Mouse (Mus musculus) gastrocnemius, postnatal 14 days (tissue): ENCODE results near the gene Dera. TPM values are rescaled to one million over a fixed set of nuclear protein-coding genes. Genes with fewer than 3 reads are reported as not detected.

Experiments used
- DNase-seq: peaks from one replicate; pipeline ENCODE4 v3.0.0; 2021; ENCODE audit warnings: mixed read lengths
- intact Hi-C: fragments of 180-260 bp; cut with DNase I; formaldehyde crosslinking; loops from one replicate; pipeline ENCODE4 v1.15.1; 2025; ENCODE audit warnings: low total_unique reads
- total RNA-seq, 2 experiments: library from RNA; stranded (reverse); gene quantifications; 2 replicates each; pipeline ENCODE4 v1.2.3; 2021

The Dera gene
- total RNA-seq, 2 experiments from 2014 or later, result 10.7 to 12.3 TPM

DNA sequence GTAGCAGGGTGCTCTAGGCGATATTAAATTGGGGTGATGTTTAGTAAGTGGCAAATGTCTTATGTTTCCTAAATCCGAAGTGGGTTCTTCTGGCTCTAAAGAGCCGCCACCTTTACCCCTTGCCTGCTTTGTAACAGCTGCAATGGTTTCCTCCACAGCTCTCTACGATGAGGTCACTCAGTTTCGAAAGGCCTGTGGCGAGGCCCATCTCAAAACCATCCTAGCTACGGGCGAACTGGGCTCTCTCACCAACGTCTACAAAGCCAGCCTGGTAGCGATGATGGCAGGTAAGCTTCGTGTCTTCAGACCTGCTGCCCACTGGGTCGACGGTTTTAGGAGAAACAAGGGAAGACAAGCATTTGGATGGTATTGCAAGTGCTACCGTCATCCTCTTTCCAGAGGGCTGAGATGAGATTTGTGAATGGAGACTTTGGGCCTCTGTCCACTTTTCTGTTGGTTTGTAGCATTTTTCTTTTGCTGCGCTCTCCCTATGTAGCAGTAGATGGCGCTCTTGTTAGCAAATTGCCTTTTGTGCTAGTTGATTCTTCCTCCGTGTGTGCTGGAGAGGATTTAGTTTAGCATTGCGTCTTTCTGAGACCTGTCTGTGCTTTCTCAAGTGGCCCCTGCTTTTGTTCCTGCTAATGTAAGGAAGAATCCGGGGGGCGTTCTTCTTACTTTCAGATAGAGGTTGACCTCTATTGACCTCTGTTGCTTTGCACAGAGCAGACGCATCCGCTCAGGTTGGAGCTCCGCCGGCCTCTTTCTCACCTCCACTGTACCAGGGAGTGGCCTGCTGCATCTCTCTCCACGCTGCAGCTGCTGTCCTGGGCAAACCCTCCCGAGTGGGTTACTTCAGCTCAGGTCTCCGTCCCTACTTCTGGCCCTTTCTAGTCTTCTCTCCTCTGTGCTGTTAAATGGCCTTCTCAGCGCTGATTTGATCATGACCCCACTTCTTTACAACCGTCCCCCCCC, 42.5 kb downstream of the Dera start:
- DNase-seq, result no peak

DNA sequence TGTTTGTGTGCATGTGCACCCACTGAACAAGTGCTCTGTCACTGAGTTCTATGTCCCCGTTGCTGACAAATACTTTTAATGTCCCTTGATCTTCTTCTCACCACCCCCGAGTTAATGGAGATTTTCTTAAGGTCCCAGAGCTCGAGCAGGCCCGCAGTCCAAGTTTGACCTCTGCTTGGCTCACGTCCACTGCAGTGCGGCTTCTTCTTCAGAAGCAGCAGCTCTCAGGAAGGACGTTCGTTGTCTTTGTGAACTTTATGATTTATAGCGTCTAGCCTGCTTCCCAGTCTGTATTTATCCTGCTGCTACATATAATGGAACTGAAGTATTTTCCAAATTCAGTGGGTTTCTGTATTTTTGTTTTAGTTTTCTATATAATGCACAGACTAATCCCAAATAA, 44.9 kb downstream of the Dera start:
- intact Hi-C loops, result loop anchor here (5.0 kb wide), 1 partner anchor 353 kb away; no protein-coding TSS in a partner anchor
- no peak for DNase-seq

More for the DNA sequence above, 42.5 kb downstream of the Dera start:
- intact Hi-C loops, result loop anchor here (5.0 kb wide), 1 partner anchor 355 kb away; no protein-coding TSS in a partner anchor

DNA sequence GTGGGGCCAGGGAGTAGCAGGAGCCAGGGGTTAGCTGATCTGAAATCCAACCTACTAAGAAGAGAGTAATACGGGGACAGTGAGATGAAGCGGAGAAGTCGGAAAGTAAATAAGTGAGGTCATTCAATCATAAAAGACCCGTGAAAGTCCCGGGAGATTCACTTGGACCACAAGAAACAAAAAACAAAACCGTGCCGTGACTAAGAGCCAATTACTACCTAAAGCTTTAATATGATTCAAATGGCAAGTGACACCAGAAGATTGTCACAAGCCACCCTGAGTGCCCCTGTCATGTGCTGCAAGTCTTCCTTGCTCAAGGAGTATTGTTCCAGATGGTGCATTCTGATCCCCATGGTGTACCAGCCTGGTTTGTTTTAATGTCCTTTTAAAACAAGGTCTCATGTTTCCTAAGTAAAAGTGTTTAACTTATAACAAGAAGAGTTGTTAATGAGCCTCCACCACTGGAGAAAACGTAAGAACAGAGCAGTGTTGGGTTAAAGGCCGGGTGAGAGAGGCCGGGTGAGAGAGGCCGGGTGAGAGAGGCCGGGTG, 49.2 kb downstream of the Dera start:
- DNase-seq, result no peak
- intact Hi-C loops, result no loop called here

DNA sequence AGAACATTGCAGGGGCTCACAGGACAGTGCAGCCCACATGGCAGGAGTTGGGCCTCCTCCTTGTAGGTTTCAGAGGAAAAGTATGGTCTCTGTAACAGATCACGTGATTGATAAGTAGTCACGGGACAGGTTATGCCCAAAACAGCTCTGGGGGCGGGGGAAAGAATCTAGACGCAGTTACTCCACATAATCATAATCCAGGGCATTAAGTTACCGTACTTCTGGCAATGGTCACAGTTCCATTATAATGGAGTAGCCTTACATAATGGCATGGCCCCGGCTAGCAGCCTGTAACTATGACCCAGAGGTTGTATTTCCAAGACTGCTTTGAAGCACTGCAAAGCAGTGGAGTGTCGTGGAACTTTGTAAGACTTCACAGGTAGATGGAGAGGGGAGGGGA, 49.8 kb downstream of the Dera start:
- DNase-seq, result no peak
- intact Hi-C loops, result no loop called here

DNA sequence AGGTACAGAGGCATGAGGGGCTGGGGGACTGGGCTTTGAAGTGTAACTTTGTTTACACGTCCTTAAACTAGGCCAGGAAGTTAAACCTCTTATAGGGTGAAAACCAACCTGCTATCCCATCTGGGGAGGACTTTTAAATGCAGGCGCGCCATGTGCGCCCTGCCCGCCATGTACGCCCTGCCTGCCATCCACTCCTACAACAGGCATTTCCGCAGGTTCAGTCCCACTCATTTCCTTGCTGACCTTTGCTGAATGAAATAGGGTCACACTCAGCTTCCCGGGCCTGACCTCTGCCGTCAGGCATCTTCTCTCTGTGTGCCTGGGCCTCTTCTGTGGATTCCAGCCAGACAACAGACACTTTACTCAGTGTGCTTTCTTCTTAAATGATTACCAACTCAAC, 50.3 kb downstream of the Dera start:
- intact Hi-C loops, result no loop called here
- no peak for DNase-seq

DNA sequence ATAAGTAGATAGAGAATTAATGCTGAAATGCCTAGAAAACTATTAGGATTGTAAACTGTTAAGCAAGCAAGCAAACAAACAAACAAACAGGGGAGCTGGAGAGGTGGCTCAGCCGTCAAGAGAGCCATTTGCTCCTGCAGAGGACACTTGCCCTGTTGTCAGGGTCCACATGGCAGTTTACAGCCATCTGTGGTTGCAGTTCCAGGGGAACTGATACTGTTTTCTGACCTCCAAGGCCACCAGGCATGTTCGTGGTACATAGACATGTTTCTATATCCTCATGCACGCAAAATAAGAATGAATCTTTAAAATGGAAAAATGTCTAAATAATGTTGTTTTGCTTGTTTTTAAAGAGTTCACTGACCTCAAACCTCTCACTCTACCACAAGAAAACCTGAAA, 52.0 kb downstream of the Dera start:
- DNase-seq, result no peak
- intact Hi-C loops, result no loop called here

DNA sequence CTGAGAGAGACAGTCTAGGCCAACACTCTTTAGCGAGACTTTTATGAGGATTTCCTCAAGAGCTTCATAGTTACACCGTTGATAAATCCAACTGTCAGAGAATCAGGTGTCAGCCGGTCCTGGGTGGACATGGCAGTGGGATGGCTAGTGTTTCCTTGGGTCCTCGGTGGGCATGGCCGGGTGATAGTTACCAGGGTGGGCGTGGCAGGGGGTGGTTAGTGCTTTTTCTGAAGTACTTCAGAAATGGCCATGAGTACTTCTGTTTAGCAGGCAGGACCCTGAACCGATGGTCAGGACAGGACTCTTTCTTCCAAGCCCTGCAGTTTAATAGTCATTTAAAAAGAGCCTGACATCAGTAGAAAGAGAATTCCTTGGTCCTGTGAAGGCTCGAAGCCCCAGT, 52.5 kb downstream of the Dera start:
- intact Hi-C loops, result no loop called here
- DNase-seq, result no peak

DNA sequence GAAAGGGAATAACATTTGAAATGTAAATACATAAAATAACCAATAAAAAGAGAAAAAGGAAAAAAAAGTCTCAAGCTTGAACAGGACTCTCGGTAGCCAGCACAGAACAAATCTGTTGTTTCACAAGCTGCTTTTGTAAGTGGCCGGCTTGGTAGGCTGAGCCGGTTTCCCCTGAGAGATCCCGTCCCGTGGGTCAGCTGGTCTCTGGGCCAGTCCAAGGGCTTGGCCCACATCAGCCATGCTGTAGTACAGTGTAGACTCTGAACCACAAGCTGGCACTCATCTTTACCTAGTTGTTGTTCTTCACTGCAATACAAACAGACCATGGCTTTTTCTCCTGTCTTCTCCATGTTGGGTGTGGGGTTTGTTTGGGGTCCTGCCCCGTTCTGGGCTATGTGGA, 53.0 kb downstream of the Dera start:
- no peak for DNase-seq
- intact Hi-C loops, result no loop called here

DNA sequence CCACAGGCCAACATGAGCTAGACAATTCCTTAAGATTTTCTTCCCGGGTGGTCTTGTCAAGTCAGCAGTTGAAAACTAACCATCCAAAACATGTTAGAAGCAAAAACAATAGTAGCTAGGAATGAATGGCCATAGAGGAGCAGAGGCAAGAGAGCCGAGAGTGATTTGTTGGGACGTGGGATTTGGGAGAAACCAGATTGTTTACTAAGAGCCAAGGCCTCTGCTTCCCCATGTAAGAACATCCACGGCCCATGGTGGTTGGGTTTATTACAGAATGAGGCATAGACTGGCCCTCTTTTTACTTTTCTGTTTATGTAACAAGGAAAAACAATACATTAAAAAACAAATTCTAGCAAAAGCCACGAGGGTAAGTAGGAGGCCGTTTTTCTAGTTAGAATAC, 54.4 kb downstream of the Dera start:
- intact Hi-C loops, result no loop called here
- DNase-seq, result no peak

DNA sequence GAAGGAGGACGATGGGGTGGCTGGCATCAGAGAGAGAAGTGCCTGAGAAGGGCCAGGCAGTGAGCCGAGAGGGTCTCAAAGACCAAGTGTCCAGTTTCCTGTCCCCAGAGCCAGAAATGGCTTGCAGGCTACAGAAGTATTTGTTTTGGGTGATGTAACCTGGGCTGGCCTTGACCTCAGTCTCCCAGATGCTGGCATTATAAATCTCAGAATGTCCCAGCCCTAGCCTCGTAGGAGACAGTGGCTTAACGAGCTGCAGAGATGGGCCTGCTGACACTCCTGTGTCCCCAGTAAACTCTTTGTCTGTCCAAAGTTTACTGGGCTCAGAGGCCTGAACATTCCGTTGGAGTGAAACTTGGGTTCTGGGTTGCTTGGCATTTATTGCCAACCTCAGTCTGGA, 55.8 kb downstream of the Dera start:
- no peak for DNase-seq

DNA sequence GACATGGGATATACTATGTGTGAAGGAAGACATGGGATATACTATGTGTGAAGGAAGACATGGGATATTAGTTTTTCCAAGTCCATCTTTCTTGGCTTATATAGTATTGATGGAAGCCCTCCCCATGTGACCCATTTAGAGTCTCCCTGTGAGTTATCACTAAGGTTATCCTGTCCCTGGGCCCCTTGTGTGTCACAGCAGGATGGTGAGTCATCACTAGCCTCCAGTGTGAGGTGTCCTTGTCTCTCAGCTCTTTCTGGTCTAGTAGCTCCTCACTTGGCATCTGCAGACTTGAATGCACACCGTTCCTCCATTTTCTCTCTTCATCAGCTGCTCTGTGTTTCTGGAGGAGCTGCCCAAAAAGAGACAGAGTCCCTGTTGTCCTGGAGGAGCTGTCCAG, 59.7 kb downstream of the Dera start:
- intact Hi-C loops, result no loop called here
- no peak for DNase-seq

More for the DNA sequence above, 55.8 kb downstream of the Dera start:
- intact Hi-C loops, result no loop called here

DNA sequence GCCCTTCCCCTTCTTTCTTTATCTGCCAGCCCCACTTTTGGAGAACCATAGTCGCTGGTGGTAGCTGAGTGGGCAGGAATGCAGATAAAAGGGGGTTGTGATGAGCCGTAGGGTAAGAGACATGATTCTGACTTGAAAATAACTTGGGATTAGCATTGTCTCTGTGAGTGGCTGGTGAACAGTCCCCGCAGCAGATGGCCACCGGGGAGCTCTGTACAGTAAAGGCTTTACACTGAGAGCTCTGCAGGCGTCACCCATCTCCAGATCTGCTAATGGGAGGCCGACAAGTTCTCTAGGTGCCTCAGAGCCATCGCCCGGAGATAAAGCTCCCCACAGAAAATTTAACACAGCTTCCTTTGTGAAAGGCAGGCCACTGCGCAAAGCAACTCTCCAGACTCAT, 62.2 kb downstream of the Dera start:
- DNase-seq, result no peak
- intact Hi-C loops, result no loop called here

DNA sequence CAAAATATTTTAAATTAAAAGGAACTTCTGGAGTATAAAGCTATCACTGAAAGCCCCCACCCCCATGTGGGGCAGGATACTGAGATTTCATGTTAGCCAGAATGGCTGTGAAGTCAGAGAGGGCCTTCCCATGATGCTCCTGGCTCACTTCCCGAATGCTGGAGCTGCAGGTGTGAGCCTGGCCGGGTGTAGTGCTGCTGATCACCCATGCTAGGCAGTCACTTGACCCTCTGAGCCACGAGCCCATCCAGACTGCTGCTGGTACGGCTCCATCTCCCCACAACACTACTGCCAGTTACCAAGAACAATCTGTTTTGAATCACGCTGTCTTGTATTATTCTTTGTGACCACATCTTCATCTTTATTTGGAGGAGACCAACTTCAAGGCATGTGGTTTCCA, 68.2 kb downstream of the Dera start:
- intact Hi-C loops, result no loop called here
- DNase-seq, result no peak

DNA sequence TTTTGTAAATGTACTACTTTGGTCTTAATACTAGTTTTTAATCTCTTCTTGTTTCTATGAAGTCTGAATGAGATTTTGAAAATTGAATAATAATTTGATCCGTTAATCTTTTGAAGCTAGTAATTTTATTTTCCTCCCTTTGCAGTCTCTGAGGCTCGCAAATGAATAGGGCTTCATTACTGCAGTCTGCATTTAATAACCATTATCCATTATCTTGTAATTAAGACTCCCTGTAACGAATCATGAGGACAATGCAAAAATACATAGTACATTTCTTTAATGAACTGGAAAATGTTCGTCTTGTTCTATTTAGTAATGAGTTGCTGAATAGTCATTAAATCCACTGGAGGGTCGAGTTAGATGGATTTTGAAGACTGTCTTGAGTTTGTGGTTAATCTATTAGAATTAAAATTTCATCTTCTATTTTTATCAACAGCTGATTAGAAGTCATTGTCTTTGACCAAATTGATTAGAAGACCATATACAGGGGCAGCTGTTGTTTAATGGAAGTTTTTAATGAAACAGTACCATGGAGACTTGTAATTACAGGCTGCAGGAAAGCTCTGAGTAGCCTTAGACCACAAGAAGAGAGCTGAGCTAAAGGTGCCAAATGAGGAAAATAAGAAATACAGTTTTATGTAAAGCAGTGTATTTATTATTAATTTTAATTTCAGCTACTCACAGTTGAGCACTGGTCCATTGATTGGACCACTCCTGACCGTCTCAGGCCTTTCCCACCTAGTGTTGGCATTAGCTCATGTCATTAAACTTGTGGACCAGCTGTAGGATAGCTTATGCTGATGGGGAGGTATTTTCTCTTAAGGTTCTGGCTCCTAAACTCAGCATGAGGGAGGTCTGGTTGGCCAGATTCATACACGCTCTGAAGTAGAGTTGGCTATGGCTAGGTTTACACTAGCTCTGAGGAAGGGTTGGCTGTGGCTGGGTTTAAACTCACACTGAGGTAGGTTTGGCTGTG, 70.0 kb downstream of the Dera start:
- DNase-seq, result no peak
- intact Hi-C loops, result no loop called here

DNA sequence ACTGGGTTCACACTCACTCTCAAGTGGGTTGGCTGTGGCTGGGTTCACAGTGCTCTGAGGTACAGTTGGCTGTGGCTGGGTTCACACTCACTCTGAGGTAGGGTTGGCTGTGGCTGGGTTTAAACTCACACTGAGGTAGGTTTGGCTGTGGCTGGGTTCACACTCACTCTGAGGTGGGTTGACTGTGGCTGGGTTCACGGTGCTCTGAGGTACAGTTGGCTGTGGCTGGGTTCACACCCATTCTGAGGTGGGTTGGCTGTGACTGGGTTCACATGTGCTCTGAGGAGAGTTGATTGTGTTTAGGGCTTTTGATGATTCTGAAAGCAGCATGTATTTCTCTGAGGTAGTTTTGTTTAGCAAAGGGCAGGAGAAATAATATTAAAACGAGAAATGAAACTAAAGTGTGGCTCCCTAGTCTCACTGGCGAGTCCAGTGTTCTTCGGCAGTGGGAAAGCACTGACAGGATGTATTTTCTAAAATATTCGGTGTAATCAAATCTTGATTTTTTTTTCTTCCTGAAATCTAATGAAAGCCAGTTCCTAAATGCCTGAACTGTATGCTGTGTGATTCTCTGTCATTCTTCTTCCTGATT, 70.8 kb downstream of the Dera start:
- intact Hi-C loops, result no loop called here

DNA sequence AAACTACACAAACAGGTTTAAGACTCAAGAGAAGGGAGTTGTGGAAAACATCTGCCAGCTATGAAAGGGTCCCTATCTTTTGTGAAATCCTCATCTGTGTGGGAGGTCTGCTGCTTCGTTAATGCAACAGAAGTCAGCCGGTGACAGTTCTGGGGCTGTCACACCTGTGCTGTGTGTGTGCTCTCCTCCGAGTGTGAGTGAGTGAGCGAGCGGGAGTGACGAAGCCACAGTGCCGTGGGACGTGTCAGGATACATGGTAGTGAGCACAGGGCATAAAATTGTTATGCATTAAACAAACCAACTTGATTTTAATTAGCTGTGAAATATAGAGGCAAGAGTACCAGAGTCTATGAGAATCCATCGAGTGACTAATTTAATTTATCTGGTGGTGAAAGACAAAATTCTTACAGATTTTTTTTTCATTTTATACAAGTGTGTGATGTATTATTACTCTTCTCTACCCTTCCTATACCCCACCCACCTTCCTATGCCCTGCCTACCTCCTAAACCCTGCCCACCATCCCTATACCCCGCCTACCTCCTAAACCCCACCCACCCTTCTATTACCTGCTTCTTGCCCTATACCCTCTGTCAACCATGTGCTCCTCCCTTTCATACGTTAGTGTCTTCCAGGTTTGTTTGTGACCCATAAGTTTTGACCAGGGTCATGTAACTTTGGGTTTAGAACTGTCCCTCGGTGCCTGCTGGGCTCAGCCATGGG, 74.9 kb downstream of the Dera start:
- DNase-seq, result no peak
- intact Hi-C loops, result no loop called here

More for the DNA sequence above, 70.8 kb downstream of the Dera start:
- no peak for DNase-seq

DNA sequence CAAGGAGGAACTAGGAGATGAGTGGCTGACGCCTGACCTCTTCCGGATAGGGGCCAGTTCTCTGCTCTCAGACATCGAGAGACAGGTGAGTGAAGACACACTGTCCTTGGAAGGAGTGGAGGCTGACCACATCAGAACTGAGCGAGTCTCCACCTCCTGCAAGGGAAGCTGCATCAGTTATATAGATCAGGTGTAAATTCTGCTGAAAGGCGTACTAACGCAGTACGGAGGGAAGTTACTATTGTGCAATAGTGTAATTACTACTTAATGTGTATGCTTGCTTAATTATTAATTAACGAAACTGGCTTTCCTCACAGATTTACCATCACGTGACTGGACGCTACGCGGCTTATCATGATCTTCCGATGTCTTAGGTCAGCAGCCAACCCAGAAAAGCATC, 82.5 kb downstream of the Dera start:
- intact Hi-C loops, result no loop called here
- no peak for DNase-seq

DNA sequence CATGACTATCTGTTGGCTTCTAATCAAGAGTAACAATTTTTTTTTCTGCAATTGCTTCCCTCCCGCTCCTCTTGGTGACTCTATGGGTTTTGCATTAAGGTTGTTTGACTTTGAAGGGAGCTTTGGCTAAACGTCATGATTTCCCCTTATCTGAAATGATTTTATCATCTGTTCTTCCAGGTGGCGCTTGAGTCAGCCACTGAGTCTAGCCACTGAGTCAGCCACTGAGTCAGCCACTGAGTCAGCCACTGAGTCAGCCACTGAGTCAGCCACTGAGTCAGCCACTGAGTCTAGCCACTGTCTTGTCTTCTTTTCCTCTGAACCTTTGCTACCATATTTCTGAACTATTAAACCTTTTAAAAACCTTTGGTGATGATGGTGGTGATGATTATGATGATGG, 89.0 kb downstream of the Dera start:
- no peak for DNase-seq
- intact Hi-C loops, result no loop called here
